17 mouse cellular contexts compared by ENCODE assay signal in the genomic region with DNA sequence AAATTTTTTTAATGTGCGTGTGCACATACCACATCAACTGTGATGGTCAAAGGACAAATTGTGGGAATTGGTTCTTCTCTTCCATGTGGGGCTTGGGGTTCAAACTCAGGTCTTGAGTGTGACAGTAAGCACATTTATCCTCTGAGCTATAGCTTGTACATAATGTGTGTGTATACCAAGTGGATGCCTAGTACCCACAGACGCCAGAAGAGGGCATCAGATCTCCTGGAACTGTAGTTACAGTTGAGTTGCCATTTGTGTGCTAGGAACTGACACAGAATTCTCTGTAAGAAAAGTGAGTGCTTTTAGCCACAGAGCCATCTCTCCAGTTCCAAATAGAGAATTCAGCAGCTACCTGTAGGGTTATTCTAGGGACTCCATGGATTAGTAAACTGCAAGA. TPM values are rescaled to one million over a fixed set of nuclear protein-coding genes. Genes with fewer than 3 reads are reported as not detected.
DNase-seq lines count a peak whose midpoint lies in the region; ATAC-seq and TF ChIP-seq lines count a peak whose summit lies in the region.
"Had no signal": no experiment of that assay in that cellular context is flagged by ENCODE, and none has a peak within 500 bp of the region (broad histone marks: within the 10 kb centered on the region; RNA-seq: fewer than 3 reads in every experiment).

No protein-coding gene starts in this region.

- H3K4me2 ChIP-seq in midbrain, embryonic 14.5 days (ENCODE audit: low read length), result no peak overlapping the region
- H3K4me2 ChIP-seq in midbrain, embryonic 11.5 days, result no peak overlapping the region
- no peak overlapping the region for H3K4me2 ChIP-seq in forebrain, embryonic 14.5 days (ENCODE audit: low read length)
- H3K4me2 ChIP-seq: embryonic facial prominence, embryonic 12.5 days; forebrain, embryonic 12.5 days; liver, embryonic 13.5 days had no signal

- no peaks in the 10 kb centered on the region for H3K9me3 ChIP-seq in midbrain, embryonic 14.5 days (ENCODE audit: control insufficient read depth, low read length)
- H3K9me3 ChIP-seq in midbrain, embryonic 11.5 days (ENCODE audit: control insufficient read depth, low read length), result no peaks in the 10 kb centered on the region
- H3K9me3 ChIP-seq in forebrain, embryonic 14.5 days (replicated peaks; ENCODE audit: control insufficient read depth, low read length), result no peaks in the 10 kb centered on the region
- H3K9me3 ChIP-seq: embryonic facial prominence, embryonic 12.5 days; forebrain, embryonic 12.5 days; liver, embryonic 13.5 days had no signal

- no peak overlapping the region for H3K27ac ChIP-seq in midbrain, embryonic 14.5 days (replicated peaks; ENCODE audit: low read depth, low read length)
- H3K27ac ChIP-seq in midbrain, embryonic 11.5 days (ENCODE audit: low read depth, low read length), result no peak overlapping the region
- no peak overlapping the region for H3K27ac ChIP-seq in forebrain, embryonic 14.5 days (ENCODE audit: low read depth, low read length)
- H3K27ac ChIP-seq: embryonic facial prominence, embryonic 12.5 days; forebrain, embryonic 12.5 days; liver, embryonic 13.5 days; macrophage had no signal

- no peaks in the 10 kb centered on the region for H3K4me1 ChIP-seq in midbrain, embryonic 14.5 days (ENCODE audit: control insufficient read depth, insufficient read depth, low read length)
- H3K4me1 ChIP-seq in midbrain, embryonic 11.5 days (ENCODE audit: control insufficient read depth, insufficient read depth, low read length), result no peaks in the 10 kb centered on the region
- H3K4me1 ChIP-seq in forebrain, embryonic 14.5 days (ENCODE audit: control insufficient read depth, insufficient read depth, low read length), result no peaks in the 10 kb centered on the region
- H3K4me1 ChIP-seq: embryonic facial prominence, embryonic 12.5 days; forebrain, embryonic 12.5 days; liver, embryonic 13.5 days had no signal

- no peaks in the 10 kb centered on the region for H3K27me3 ChIP-seq in midbrain, embryonic 14.5 days (ENCODE audit: control insufficient read depth, insufficient read depth, low read length)
- no peaks in the 10 kb centered on the region for H3K27me3 ChIP-seq in midbrain, embryonic 11.5 days (ENCODE audit: control insufficient read depth, insufficient read depth, low read length)
- H3K27me3 ChIP-seq in Patski, result no peaks in the 10 kb centered on the region
- no peaks in the 10 kb centered on the region for H3K27me3 ChIP-seq in forebrain, embryonic 14.5 days (replicated peaks; ENCODE audit: control insufficient read depth, insufficient read depth, low read length)
- H3K27me3 ChIP-seq: embryonic facial prominence, embryonic 12.5 days; forebrain, embryonic 12.5 days; liver, embryonic 13.5 days had no signal

- in situ Hi-C loops in Patski (cut with MboI; ENCODE audit: low pct_unique_long_range_greater_than_20kb), result no loop called here

- no peak overlapping the region for H3K9ac ChIP-seq in midbrain, embryonic 14.5 days (replicated peaks; ENCODE audit: low read length)
- no peak overlapping the region for H3K9ac ChIP-seq in midbrain, embryonic 11.5 days (ENCODE audit: low read length)
- H3K9ac ChIP-seq in forebrain, embryonic 14.5 days (ENCODE audit: low read length), result no peak overlapping the region
- H3K9ac ChIP-seq: embryonic facial prominence, embryonic 12.5 days; forebrain, embryonic 12.5 days; liver, embryonic 13.5 days had no signal

- CTCF ChIA-PET in Patski (lab: Charles Lee), result interaction anchor here (1.2 to 1.6 kb wide), 3 partner anchors 9 to 65 kb away, joined by 3 to 6 read pairs (median 4); no protein-coding TSS in a partner anchor

- no peak overlapping the region for H3K4me3 ChIP-seq in midbrain, embryonic 14.5 days (replicated peaks; ENCODE audit: low read depth, low read length)
- H3K4me3 ChIP-seq in midbrain, embryonic 11.5 days (ENCODE audit: low read depth, low read length), result no peak overlapping the region
- H3K4me3 ChIP-seq in forebrain, embryonic 14.5 days (ENCODE audit: low read depth, low read length), result no peak overlapping the region
- H3K4me3 ChIP-seq: embryonic facial prominence, embryonic 12.5 days; forebrain, embryonic 12.5 days; liver, embryonic 13.5 days had no signal

- peaks cover 52% of the 10 kb centered on the region for H3K36me3 ChIP-seq in midbrain, embryonic 14.5 days (ENCODE audit: control insufficient read depth, insufficient read depth, low read length)
- peaks cover 21% of the 10 kb centered on the region for H3K36me3 ChIP-seq in midbrain, embryonic 11.5 days (ENCODE audit: control insufficient read depth, insufficient read depth, low read length)
- H3K36me3 ChIP-seq in forebrain, embryonic 14.5 days (ENCODE audit: control insufficient read depth, insufficient read depth, low read length), result peaks cover 60% of the 10 kb centered on the region

- no peak for ATAC-seq in midbrain, embryonic 14.5 days (ENCODE audit: low FRiP score, low TSS enrichment)
- no peak for ATAC-seq in midbrain, embryonic 11.5 days (ENCODE audit: low FRiP score)
- ATAC-seq in Patski, result no peak
- ATAC-seq in forebrain, embryonic 14.5 days, result no peak

- peak; percentile 39 for TF ChIP-seq CTCF in Patski (IDR thresholded peaks at IDR 0.05)

- WGBS in midbrain, embryonic 14.5 days, result 86% methylated on average over 2 of the region's 2 CpGs
- 86% methylated on average over 2 of the region's 2 CpGs for WGBS in midbrain, embryonic 11.5 days
- WGBS in forebrain, embryonic 14.5 days, result 84% methylated on average over 2 of the region's 2 CpGs

- DNase-seq in embryo, embryonic 10.5 days (ENCODE audit: low spot score), result peak; percentile 17
- DNase-seq in embryo, embryonic 11 days, result no peak
- DNase-seq in midbrain, embryonic 14.5 days, result peak; percentile 1
- no peak for DNase-seq in midbrain, embryonic 11.5 days (ENCODE audit: low spot score, missing footprints)
- no peak for DNase-seq in Patski (ENCODE audit: low read depth, low spot score)
- peak; percentile 9 for DNase-seq in naive thymus-derived CD4-positive, alpha-beta T cell, adult 2 months (ENCODE audit: low read depth)
- DNase-seq in forebrain, embryonic 14.5 days (ENCODE audit: low spot score), result no peak
- no peak for DNase-seq in testis, postnatal 10 days (ENCODE audit: low spot score)
- DNase-seq: adrenal gland, postnatal 10 days; cerebellum, postnatal 10 days; liver, embryonic 13.5 days; right cerebral cortex, adult 18-20 months; spleen, adult 18-20 months had no signal

- POLR2A ChIA-PET in Patski (lab: Charles Lee), result no interaction called here

RNA-seq across cellular contexts. Expression of gene Gm17374, which starts 26.3 kb away (rescaled TPM):
- not detected in 2 replicates for polyA plus RNA-seq in midbrain, embryonic 14.5 days (2014; fragmentation: Nextera tagmentation; extraction: Ambion mirVana)
- not detected in 2 replicates for polyA plus RNA-seq in midbrain, embryonic 11.5 days (2014; fragmentation: Nextera tagmentation; extraction: Ambion mirVana)
- not detected for polyA plus RNA-seq in Patski (2021)
- polyA plus RNA-seq in forebrain, embryonic 14.5 days (2014; fragmentation: Nextera tagmentation; extraction: Ambion mirVana), result not detected in 2 replicates
- polyA plus RNA-seq: embryonic facial prominence, embryonic 12.5 days; forebrain, embryonic 12.5 days; kidney, embryonic 16.5 days; liver, embryonic 13.5 days; macrophage had no signal

RNA-seq across cellular contexts. Expression of gene Esf1, which starts 44.8 kb away (rescaled TPM):
- polyA plus RNA-seq in midbrain, embryonic 14.5 days (2014; fragmentation: Nextera tagmentation; extraction: Ambion mirVana), result 15.4 and 18.5 TPM in 2 replicates
- 29.1 and 34.3 TPM in 2 replicates for polyA plus RNA-seq in midbrain, embryonic 11.5 days (2014; fragmentation: Nextera tagmentation; extraction: Ambion mirVana)
- polyA plus RNA-seq in Patski (2021), result 26.1 TPM
- 10.2 and 13.1 TPM in 2 replicates for polyA plus RNA-seq in forebrain, embryonic 14.5 days (2014; fragmentation: Nextera tagmentation; extraction: Ambion mirVana)

RNA-seq across cellular contexts. Expression of gene Ndufaf5, which starts 44.9 kb away (rescaled TPM):
- 49.3 and 51.0 TPM in 2 replicates for polyA plus RNA-seq in midbrain, embryonic 14.5 days (2014; fragmentation: Nextera tagmentation; extraction: Ambion mirVana)
- polyA plus RNA-seq in midbrain, embryonic 11.5 days (2014; fragmentation: Nextera tagmentation; extraction: Ambion mirVana), result 32.3 and 32.4 TPM in 2 replicates
- 49.2 TPM for polyA plus RNA-seq in Patski (2021)
- 41.5 and 47.2 TPM in 2 replicates for polyA plus RNA-seq in forebrain, embryonic 14.5 days (2014; fragmentation: Nextera tagmentation; extraction: Ambion mirVana)

RNA-seq across cellular contexts. Expression of gene Tasp1, which starts 58.9 kb away (rescaled TPM):
- polyA plus RNA-seq in midbrain, embryonic 14.5 days (2014; fragmentation: Nextera tagmentation; extraction: Ambion mirVana), result 17.6 and 19.8 TPM in 2 replicates
- polyA plus RNA-seq in midbrain, embryonic 11.5 days (2014; fragmentation: Nextera tagmentation; extraction: Ambion mirVana), result 14.8 and 16.8 TPM in 2 replicates
- 18.4 TPM for polyA plus RNA-seq in Patski (2021)
- 18.9 and 20.0 TPM in 2 replicates for polyA plus RNA-seq in forebrain, embryonic 14.5 days (2014; fragmentation: Nextera tagmentation; extraction: Ambion mirVana)

Comparison
In these comparisons a context has a peak if more than half of its experiments do, and no peak if none do; other contexts are left out.
1. DNase-seq: peak in embryo, embryonic 10.5 days (single experiment), midbrain, embryonic 14.5 days (single experiment) and naive thymus-derived CD4-positive, alpha-beta T cell, adult 2 months (single experiment); none in embryo, embryonic 11 days (single experiment), midbrain, embryonic 11.5 days (single experiment), Patski (single experiment), forebrain, embryonic 14.5 days (single experiment) and testis, postnatal 10 days (single experiment).